Mouse (Mus musculus) fibroblast of lung, adult 2 months (primary cell): ENCODE data around the gene Srsf12.

ENCODE experiments used
- DNase-seq: peaks from one replicate; pipeline ENCODE4 v3.0.0-alpha.2; 2011; ENCODE audit warnings: low read depth

Srsf12 gene

DNA sequence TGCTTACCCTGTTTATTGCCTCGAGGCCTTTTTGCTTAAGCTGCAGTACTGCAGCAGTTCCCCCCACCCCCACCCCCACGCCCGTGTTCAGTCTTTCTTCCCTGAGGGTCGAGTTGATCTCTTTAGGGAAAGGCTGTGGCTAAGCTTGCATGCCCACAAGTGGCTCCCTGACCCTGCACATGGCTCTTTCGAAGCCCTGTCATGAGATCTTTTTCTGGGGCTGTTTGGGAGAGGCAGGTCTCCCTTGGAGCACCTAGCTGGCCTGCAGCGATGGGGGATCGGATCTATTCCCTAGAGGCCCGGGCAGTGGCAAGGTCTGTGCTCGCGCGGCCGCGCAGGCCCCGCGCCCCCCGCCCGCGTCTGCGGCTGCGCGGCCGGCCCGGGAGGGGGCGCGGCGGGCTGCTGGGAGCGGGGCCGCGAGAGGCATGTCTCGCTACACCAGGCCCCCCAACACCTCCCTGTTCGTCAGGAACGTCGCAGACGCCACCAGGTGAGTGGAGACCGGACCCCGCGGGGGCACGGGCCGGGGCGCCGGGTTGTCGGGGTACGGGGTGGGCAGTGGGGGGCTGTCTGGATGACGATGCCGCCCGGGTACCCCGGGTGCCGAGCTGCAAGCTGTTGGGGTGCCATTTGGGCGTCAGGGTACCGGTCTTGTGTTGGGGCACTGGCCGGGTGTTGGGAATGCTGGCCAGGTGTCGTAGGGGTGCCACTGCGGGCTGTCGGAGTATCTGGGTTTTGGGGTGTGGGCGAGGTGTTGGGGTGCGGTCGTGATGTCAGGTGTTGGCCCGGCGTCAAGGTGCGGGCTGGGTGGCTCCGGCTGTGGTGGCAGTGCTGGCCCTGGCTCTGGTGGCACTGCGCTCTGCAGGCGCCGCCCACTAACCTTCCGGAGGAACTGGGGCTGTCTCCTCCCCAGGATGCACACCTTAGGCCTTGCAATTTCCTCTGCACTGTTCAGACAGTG is at the start of gene Srsf12:
TSS of gene Srsf12 (plus strand) at position 111 of the 961 bp plus-strand sequence.
- no peak for DNase-seq

DNA sequence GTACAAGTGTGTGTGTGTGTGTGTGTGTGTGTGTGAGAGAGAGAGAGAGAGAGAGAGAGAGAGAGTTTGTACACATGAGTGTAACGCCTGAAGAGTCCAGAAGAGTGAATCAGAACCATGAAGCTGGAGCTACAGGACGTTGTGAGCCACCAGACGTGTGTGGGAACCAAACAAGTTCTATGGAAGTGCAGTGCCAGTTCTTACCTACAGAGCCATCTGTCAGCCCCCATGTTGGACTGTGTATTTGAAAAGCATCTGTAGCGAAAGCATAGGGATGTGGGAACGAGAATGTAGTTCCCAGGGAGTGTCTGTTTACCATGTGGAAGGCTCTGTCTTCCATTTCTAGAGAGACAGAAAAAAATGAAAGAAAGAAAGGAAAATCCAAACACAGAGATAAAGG is 25.3 kb upstream of the Srsf12 start:
- no peak for DNase-seq

DNA sequence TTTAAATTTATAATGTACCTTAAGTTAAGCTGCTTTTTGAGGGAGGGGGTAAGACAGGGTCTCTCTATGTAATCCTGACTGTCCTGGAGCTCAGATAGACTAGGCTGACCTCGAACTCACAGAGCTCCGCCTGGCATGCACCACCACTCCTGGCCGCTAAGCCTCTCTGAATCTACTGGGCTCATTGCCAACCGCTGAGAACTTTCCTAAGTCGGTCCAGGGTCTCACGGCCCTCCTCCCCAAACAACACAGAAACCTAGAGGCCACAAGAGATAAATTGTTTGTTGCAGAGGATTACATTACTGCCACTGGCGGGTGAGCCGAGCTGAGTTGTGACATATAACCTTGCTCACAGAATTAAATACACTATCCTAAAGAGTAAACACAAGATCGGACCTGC is 20.6 kb upstream of the Srsf12 start:
- DNase-seq, result no peak

DNA sequence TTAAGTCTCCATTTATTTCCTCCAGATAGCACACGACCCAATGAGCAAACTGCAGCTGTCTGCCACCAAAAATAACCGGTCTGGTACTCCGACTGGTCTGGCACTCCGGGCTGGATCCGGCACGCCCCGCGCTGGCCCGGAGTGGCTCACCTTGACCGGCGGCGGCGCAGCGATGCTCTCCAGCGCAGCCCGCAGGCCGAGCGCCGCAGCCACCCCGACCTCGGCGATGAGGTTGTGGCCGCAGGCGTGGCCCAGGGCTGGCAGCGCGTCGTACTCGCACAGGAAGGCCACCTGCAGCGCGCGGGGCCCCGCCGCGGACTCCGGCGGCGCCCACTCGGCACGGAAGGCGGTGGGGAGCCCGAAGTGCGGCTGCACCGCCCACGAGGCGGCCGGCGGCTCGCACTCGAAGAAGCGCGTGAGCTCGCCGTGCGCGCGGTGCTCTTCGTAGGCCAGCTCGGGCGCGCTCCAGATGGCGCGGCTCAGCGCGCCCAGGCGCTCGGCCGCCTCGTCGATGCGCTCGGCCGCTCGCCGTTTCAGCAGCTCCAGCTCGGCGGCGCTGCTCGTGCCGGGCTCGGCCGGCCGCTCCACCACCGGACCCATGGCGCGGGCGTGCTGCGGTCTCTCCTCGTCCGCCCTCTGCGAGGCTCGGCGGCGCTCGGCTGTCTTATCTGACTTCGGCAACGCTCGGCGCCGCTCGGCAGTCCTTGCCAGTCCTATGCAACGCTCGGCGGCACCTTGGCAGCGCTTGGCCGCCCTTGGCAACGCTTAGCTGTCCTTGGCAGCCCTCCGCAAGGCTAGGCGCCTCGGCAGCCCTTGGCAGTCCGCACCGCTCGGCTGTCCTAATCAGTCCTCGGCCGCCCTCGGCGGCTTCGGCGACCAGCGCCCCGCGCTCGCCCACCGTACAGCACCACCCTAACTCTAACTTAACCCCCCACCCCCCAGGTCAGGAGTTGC is 19.7 kb upstream of the Srsf12 start:
- peak; percentile 80 for DNase-seq

DNA sequence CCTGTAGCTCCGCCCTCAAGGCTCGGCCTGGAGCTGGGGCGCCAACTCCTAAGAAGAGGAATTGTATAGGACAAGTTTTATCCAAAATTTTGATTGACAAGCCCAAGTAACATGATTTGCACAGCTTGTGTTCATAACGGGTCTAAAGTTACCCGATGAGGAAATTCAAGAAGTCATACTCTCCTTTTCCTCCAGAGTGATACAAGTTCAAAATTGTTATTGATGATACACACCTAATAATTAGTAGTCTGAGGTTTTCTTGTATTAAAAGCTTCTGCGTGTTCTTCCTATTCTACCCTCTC is 19.1 kb upstream of the Srsf12 start, which contains the start of gene Pm20d2:
TSS of gene Pm20d2 (minus strand) at position 3 of the 302 bp plus-strand sequence.
- no peak for DNase-seq

DNA sequence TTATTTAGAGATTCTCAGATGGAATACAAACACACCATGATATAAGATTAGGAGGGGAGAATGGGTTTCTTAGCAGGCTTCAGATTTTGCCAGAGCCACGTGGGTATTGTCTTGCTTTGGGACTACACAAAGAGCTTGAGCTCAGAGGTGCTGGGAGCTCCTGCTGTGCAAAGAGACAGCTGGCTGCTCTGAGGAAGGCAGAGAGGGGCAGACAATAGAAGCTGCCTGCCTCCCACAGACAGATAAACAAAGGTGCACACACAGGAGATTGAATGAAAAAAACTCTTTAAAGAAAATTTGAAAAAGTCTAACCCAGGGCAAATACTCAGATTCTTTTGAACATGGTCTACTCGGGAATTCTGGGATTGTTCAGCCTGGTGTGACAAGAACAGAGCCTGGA is 10.7 kb upstream of the Srsf12 start:
- no peak for DNase-seq

DNA sequence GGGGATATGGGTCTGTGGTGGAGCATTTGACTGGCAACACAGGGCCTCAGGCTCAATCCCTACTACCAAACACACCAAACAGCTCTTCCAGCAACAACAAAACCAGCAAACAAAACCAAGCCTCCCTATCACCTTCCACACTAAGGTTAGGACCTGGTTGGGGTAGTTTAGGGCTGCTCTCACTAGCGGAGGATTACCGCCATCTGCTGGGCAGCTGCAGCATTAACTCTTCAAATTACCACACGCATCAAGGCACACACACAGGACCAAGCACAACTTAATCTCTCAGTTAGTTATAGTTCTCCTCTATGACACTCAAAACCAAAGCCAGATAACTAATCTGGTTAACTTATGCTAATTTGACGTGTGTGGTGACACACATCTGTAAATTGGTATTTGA is 4.1 kb upstream of the Srsf12 start:
- peak; percentile 29 for DNase-seq

DNA sequence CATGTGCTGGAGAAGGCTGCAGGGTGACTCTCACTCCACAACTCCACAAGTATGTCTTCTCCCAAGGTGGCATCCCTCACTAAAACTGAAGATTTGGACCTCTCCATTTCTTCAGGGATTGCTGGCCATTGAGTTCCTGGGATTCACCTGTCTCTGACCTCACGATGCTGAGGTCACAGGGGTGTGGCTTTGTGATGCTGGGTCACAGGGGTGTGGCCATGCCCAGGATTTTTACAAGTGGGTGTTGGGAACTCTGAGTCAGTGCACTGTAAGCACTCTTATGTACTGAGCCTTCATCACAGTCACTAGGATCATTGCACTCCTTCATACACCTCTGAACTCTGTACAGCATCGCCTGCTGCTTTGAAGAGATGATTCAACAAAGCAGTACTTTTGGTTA is 1.2 kb upstream of the Srsf12 start:
- no peak for DNase-seq

DNA sequence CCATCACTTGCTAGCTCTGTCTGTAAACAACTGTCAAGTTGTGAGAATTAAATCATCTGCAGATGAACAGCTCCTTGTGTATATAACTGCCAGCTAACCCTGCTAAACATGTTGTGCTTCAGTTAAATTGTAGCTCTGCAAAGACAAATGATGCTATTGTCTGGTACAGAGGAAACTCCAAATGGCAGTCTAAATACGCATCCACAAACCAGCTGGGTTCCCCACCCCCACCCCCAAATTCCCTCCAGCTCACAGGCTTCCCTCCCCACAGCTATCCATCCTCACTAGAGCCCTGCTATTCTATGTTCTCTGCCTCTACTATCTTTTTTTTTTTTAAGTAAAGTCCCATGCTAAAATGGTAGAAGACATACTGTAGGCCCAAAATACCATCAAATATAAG is 13.1 kb downstream of the Srsf12 start:
- DNase-seq, result no peak

DNA sequence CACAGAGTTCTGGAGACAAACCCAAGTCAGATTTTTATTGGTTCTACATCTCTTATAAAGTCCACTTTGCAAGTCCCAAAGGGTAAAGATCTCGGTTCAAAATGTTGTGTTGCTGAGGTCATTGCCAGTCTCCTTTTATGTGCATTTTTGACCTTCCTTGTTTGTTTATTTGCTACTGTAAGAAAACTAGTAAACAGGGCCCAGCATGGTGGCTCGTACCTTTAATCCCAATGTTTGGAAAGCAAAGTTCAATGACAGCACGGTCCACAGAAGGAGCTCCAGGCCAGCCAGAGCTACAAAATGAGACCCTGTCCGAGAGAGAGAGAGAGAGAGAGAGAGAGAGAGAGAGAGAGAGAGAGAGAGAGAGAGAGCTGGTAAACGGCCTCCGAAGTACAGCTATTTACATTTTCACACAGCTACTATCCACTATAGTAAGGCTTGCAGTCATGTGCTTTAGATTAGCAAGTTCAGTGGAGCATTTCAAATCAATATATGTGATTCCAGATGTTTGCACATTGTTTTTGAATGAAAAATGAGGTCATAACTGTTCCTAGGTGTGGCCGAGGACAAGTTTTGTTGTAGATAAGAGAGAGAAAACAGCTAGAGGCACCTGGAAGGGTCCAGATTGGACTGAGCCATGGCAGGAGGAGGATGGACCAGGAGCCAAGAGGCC is 15.3 kb downstream of the Srsf12 start:
- DNase-seq, result no peak

DNA sequence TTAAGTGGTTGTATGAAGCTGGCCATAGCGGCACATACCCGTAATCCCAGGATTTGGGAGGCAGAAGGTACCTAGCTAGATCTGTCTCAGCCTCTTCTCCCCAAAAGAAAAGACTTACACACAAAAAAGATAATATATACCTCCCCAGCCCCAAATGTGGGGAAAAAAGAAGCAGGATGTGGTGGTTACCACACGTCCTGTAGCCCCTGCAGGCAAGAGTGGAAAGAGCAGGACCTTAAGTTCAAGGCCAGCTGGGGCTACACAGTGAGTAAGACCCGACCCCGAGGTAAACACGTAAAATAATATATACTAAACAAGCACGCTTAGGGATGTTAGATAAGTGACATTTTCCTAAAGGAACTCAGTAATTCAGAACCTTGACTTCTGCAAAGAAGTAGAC is 18.4 kb downstream of the Srsf12 start:
- no peak for DNase-seq

DNA sequence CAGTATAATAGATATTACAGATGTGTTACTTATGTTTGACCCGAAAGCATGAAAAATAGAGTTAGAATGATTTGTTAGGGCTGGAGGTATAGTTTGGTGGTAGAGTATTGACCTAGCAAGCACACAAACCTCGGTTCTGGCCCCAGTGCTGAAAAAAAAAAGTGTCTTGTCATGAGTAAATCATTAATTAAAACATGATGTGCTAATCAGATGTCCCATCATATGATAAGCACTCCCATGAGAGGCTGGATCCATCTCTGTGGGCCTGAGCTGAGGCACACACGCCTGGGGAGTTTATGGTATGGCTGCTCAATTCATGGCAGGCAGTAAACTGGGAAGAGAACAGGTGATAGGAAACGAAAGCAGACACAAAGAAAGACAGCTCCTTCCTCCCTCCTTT is 20.8 kb downstream of the Srsf12 start:
- no peak for DNase-seq

DNA sequence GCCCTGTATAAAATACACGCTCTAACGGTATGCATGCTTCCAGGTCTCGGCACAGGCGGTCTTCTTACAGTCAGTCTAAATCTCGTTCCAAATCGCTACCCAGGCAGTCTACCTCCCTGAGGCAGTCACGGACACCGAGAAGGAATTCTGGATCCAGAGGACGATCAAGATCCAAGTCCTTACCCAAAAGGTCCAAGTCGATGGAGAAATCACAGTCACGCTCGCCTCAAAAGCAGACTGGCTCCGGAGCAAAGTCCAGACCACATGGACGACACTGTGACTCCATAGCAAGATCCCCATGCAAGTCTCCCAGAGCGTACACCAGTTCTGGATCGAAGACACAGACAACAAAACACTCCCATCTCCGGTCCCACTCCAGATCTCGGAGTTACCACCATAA is 22.1 kb downstream of the Srsf12 start:
- no peak for DNase-seq

DNA sequence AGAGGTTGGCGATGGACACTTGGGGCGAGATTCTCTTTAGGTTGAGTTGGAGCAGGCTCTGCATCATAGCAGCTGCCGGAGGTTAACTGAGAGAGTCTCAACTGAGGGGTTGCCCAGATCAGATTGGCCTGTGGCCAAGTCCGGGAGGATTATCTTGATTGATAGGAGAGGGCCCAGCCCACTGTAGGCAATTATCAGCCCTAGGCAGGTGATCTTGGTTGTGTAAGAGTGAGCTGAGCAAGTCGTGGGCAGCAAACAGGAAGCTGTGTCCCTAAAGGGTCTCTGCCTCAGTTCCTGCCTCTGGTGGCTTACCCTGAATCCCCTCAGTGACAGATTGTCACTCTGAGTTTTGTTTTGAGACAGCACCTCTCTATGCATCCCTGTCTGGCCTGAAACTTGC is 33.7 kb downstream of the Srsf12 start:
- no peak for DNase-seq

DNA sequence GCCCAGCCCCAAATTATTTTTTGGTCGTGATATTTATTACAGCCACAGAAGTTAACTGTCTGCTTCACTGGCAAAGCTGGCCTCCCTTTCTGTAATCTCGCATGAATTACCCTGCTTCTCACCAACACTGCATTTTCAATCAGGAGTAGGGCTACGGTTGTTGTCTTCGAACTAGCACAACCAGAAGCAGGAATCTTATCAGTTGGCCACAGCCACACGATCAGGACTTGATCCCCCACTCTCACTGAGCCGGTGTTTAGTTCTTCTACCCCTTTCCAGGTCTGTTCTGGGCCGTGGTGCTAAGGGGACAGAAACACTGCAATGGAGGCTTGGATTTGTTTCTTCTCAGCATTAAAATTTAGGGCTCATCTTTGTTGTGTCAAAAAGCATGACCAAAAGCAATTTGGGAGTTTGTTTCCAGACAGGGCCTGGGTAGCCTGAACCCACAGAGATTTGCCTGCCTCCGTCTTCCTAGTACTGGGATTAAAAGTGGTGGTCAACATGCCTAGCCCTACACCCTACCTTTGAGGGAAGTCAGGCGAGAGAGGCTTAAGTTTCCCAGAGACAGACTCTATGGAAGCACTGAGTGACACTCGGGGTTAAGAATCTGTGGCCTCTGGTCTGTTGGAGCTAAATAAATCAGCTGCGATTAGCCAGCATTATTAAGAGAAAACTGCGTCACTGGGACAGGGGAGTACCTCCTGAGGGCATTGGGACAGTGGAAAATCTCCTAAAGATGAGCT is 34.4 kb downstream of the Srsf12 start:
- DNase-seq, result no peak

DNA sequence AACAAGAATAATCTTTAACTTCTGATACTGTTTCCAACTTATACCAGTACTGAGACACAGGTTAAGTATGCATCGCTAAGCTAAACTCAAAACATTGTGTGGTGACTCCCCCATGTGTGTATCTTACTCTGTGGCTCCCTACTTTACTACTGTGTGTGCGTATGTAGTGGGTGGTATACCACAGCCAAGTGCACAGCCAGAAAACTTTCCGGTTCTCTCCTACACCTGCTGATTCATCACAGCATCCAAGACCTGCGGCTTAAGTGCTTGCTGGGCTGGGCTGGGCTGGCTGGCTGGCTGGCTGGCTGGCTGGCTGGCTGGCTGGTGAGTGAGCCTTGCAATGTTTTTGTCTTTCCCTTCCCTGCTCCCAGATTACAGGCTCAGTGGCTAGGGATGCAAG is 35.1 kb downstream of the Srsf12 start:
- DNase-seq, result no peak

DNA sequence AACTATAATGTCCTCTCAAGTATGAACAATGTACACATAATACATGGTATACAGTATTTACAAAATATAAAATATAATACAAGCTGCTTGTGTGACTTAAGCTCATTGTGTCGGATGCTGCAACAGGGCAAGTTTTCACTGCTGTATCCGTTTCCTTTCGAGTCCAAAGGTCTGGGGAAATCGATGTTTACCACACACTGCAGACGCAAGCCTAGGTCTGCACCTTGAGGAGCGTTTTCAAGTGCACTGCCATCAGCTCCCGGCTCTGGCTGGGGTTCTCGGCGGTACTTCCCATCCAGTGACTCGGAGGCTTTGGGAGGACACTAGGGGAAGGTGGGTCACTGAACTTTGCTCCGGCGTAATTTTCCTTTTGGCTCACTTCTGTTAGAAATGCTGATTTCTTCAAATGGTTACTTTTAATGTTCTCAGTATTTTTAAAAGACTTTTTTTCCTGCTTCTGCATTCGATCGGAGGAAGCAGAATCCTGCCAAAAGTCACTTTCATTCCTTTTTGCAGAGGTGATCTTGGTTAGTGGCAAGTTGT is 37.1 kb downstream of the Srsf12 start:
- DNase-seq, result no peak

DNA sequence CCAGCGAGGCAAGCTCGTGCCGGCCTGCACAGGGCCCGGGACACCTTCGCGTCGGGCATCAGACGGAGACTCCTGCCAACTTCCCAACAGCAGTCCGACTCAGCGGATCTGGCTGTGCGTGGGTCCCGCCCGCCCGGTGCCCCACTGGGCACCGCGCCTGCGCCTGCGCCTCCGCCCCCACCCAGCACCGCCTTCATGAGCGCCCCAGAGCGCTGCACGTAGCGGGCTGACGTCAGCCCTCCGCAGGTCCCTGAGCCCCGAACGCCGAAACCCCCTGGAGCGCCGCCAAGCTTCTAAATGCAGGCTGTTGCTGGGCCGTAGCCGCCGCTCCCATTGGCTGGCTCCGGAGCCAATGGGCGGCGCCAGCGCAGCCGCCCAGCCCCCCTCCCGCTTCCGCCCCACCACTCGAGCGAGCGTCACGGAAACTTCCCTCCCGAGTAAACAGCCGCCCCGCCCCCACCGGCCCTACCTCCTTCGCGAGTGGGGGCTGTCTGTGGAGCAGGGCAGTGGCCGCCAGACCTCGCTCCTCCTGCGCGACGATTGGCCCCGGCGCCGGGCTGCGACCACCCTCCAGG is 38.8 kb downstream of the Srsf12 start:
- peak; percentile 97 for DNase-seq

DNA sequence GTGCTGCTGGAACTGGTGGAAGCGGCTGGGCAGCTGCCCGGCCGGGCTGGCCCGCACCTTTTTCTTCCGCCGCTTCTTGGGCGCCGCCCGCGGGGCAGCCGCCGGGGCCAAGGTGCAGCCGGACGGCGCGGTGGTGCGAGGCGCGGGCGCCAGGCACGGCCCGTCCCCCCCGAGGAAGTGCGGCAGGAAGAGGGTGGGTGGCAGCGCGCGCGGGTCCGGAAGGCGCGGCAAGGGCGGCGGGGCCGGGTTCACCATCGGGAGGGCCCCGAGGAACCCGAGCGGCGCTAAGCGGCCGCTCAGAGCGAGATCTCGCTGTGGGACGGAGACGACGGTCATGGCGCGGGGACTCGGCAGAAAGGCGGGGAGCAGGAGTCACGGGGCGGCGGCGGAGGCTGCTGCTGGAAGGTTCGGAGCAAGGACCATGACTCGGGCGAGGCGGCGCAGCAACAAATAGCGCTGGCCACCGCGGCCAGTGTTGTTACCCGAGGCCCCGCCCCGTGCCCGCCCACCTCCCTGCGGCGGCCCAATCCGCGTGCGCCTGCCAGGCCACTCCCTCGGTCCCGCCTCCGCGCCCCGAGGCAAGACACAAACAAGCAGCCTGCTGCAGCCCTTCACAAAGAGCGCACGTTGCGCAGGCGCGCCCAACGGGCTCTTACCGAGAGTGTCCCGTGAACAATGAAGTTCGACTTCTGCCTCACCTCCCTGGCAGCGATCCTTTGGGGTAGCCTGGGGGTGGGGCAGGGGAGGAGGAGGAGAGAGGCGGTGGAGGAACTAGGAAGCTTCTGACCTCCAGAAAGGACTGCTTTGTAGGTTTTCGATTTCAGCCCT is 39.5 kb downstream of the Srsf12 start:
- DNase-seq, result peak; percentile 95

DNA sequence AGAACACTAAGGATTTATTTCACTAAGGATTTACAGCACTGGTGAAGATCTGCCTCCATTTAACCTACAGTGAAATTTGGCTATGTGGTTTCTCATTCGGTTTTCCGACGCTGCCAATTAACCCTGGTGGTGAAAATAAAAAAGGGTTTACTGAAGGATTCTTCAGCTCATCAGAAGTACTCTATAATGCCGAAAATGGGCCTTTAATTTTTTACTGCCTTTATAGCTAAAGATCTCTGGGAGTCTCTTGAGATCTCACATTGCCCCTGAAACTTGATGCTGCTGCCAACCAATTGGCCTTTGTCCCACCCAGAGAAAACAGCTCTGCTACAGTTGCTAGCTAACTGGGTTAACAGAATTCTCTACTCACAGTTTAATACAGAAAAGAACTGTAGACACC is 40.1 kb downstream of the Srsf12 start:
- no peak for DNase-seq
